Mouse (Mus musculus): ENCODE results near the gene Lenep.

Gene Lenep

GRCm38 (mm10) chr3:89390699-89391662 lies 11.6 kb downstream of the Lenep start:
- no peak for DNase-seq

DNA sequence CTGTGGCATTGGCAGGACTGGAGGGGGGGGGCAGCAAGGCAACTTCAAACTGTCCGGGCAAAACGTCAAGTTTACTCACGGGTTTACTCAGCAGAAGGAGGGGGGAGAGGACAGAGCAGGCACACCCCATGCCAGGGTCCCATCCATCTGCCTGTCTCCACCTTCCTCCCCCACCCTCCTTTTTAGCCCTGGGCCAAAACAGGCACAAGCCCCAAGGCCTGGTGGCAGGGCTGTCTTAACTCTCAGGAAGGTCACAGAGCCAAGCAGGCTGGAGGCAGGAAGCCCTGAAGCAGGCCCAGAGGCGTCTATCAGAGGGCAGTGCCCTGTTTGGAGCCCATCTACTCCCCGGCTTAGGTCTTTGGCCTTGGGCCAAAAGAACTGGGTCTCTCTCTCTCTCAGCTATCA lies 12.5 kb downstream of the Lenep start:
- DNase-seq, result no peak

DNA sequence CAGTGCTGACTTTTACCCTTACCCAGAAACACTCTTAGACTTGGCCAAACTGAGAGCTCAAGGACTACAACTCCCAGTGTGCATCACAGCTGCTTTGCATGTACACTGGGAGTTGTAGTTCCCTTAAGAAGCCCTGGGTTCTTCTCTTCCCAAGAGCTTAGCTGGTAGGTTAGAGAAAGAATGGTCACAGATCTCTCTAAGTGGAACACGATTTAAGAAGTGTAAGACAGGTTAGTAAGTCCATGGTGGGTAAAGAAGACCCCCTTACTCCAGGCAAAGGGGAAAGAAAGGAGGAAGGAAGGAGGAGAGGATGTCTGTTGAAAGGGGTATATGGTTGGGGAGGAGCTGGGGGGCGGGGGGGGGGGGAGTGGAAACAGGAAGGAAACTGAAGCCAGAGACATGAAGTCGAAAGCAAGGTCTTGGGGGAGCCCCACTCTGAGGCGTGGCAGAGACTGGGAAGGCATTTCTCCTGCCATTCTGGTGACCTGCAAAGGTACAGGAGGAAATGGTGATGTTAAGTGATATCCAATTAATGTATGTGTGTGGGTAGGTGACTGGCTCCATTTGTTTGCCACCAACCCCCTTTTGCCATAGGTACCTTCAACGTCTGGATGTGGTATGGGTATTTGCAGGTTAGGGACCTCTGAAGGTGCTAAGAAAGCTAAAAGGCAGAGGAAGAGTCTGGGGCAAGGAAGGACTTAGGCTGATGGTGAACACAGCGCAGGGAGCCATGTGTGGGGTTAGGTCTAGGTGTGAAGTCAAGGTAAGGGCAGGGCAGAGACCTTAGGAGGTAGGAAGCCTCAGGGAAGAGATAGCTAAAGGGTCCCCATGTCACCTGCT lies 13.5 kb downstream of the Lenep start:
- peak; percentile 63 for DNase-seq

- DNase-seq, result no peak
These were observed 14.3 kb downstream of the Lenep start for GRCm38 (mm10) chr3:89388134-89388881.

GRCm38 (mm10) chr3:89387632-89388031 lies 15.0 kb downstream of the Lenep start:
- DNase-seq, result no peak

DNA sequence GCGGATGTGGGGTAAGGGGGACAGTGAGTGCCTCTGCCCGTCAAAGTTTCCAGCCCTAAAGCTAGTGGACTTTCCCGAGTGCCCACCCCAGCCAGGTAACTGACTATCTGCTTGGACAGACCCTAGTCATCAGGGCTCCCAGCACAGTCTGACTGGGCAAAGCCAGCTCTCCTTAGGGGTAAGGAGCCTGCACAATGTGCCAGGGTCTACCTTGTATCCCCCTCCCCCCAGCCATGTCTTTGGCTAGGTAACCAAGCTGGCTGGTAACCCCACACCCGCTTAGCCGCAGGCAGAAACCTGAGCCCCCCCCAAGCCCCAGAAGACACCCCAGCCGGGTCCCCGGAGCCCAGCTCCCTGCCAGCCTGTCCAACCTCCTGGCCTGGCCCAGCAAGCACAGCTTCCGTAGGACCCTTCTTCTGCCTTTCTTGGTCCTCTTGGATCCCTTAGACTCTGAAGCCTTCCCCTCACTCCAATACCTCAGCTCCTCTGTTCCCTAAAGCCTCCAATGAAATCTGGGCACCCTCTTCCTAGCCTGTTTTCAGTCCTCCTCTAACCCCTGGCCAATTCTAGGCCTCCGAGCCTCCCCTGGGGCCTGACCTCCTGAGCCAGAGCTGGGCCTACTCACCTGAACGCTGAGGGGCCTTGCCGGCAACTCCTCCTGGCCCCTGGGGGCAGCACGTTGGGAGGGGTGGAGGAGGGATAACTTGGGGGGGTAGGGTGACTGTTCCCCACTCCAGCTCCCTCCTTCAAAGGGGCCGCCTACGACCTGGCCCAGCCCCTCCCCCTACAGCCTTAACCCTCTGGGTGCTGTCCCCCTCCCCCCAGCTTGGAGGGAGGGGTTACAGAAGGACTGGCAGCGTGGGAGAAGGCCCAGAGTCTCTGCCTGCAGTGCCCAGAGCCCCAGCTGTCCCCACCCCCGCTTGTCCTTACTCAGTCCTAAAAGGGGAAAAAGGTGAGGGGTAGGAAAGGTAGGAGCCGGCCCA lies 15.9 kb downstream of the Lenep start:
- no peak for DNase-seq

GRCm38 (mm10) chr3:89385451-89385850 lies 17.1 kb downstream of the Lenep start:
- DNase-seq, result no peak

GRCm38 (mm10) chr3:89384331-89385076 lies 18.1 kb downstream of the Lenep start:
- no peak for DNase-seq

DNA sequence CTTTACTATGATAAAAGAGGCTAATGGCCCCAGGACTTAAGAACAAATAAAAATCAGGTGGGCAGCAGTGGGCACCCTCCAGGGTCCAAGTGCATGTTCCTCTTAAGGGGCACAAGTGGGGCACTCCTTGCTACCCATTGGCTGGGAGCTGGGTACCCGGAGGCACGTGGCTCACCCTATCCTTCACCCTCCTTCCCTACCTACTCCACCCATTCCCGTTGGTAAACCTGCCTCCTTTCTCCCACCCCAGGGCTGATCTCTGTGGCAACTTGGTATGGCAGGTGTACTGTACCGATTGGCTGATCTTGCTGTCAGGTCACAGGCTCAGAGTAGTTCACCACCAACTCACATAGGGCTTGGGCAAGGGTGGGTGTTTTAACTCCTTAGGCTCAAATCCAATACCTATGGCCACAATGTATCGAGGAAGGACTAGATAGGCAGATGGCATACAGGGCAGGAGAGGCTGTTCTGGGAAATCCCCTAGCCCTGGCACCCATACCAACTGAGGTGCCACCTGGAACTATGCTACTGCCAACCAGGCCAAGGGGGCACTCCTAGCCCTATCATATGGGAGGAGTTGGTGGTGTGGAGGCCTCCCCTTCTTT lies 18.8 kb downstream of the Lenep start:
- no peak for DNase-seq

DNA sequence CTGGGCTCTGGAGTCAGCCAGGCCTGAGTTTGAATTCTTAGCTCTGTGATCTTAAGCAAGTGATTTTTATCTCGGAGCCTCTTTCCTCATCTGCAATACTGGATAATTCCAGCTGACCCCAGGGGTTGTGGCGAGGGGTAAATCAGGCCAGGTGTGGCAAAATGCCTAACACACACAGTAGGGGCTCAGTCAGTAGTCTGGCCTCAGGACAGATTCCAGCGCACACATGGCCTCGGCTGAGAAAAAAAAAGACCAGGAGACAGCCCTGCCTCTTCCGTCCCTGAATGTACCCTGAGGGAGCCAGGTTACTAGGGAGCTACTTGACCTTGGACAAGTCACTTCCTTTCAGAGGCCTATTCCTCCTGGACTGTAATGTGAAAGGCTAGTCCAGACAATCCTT lies 19.6 kb downstream of the Lenep start:
- DNase-seq, result no peak

DNA sequence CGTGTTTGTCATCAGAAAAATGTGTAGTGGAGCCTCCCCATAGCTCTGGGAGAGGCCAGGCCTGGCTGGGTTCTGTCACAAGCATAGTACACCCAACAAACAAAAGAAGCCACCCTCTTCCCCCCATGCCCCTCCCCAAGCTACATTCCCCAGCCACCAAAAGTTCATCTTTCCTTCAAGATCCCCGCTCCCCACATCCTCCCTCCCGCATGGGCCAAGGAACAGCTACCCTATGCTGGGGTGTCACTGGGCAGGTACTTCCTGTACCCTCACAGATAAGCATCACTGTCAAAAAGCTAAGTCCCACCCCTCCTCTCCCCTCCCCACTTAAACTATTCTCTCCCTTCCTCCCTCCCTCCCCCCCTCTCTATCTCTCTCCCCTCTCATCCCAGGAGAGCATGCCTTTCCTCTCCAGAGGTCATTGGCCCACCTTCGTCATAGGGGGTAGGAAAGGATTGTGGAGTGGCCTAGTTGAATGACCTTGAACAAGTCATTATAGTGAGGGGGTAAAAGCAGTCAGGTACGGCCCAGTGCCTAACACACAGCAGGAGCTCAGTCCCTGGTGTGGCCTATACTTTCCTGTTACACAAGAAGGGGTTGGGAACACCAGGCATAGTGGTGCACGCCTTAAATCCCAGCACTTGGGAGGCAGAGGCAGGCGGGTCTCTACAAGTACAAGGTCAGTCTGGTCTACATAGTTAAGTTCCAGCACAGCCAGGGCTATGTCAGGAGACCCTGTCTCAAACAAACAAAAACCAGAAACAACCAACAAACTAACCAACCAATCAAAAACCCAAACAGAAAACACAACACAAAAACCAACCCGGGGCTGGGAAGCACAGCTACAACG lies 20.3 kb downstream of the Lenep start:
- DNase-seq, result no peak

DNA sequence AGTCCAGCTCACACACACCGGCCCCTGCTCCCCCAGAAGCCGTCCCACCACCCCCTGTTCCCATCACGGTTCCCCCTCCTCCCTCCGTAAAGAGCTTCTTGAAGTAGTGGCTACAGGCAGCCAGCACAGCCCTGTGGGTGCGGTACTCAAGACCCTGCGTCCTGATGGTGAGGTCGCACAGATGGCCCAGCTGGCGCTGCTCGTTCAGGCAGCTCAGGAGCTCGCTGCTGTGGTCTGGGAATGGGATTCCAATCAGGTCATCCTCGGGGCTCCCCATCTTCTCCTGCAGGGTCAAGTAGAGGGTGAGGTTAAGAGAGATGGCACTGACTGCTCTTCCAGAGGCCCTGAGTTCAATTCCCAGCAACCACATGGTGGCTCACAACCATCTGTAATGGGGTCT lies 21.4 kb downstream of the Lenep start:
- no peak for DNase-seq

DNA sequence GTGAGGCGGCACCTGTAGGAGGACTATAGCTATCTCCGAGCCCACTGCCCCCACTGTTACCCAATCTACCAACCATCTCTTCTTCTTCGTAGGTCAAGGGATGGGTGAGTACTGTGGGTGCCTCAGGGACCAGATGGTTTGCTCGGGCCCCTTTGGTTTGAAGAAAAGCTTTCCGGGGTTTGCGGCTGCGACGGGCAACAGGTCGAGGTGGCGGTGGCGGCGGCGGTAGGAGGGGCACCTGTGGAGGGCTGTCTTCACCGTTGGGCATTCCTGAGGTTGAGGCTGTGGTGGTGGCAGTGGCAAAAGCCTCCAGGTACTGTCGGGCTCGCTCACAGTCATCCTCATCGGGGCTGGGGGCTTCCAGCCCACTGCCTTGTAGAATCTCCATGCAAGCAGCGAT lies 21.9 kb downstream of the Lenep start:
- no peak for DNase-seq

GRCm38 (mm10) chr3:89380291-89380690 lies 22.3 kb downstream of the Lenep start:
- DNase-seq, result no peak

GRCm38 (mm10) chr3:89379388-89380131 lies 23.0 kb downstream of the Lenep start:
- DNase-seq, result no peak

DNA sequence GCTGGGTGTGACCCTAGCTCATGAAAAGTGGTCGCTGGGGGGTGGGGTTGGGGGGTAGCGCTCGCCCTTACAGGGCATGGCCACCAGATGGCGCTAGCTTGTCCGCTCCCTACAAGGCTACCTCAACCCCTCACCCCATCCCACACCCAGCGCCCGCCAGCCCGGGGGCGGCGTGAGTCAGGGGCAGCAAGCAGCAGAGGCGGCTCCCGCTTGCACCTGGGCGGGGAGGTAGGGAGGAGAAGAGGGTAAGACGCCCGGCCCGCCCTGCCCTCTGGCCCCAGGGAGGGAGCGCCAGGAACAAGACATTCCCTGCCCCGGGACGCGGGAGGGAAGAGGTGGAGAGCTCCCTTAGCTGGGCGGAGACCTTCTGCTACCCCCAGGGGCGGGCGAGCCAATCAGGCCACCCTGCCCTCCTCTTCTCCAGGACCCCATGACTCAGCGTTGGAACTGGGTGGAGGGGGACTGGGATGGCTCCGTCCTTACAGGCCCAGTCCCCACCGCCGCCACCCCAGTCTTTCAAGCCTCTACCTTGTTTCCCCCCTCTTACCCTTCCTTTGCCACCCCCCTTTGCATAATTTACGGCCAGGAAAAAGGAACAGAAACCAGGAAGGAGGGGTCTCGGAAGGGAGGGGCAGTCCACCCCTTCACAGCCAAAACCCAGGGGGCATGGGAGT lies 24.1 kb downstream of the Lenep start:
- DNase-seq, result peak; percentile 89

DNA sequence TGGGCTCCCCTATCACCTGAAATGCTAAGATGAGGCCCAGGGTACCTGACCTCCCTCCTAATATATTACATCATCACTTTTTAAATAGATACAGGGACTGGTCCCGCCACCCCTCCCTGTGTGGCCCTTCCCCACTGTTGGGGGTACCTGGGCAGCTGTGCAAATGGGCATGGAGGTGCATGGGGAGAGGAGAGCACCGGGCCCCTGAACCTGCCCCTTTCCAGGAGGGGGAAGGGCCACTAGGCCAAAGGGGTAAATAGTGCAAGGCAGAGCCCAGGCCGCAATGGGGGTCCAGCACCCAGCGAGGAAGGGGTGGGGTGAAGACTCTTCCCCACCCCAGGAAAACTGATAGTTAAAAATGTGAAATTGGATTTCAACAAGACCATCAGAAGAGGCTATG lies 24.8 kb downstream of the Lenep start:
- DNase-seq, result no peak

- DNase-seq, result no peak
These were observed 28.9 kb downstream of the Lenep start for GRCm38 (mm10) chr3:89373581-89374231.
